Mouse (Mus musculus): ENCODE measurements around the gene Kcnf1. TPM values are rescaled to one million over a fixed set of nuclear protein-coding genes. Genes with fewer than 3 reads are reported as not detected.

Gene Kcnf1
- 0.98 TPM for polyA plus RNA-seq (2017; shearing (Covaris generic))

GRCm38 (mm10) chr12:17176757-17177092 is at the start of gene Kcnf1:
Kcnf1 (minus strand) TSS chr12:17176888.

Other genes starting within 250 kb of the Kcnf1 start
- gene Pqlc3, start 176.5 kb downstream of the Kcnf1 start, polyA plus RNA-seq (2017; shearing (Covaris generic)), result 52.5 TPM
- 1.1 TPM for gene 2410004P03Rik, start 165.2 kb downstream of the Kcnf1 start, polyA plus RNA-seq (2017; shearing (Covaris generic))
- 162 TPM for gene Pdia6, start 89.7 kb upstream of the Kcnf1 start, polyA plus RNA-seq (2017; shearing (Covaris generic))
- 0.14 TPM for gene Atp6v1c2, start 152.5 kb upstream of the Kcnf1 start, polyA plus RNA-seq (2017; shearing (Covaris generic))
- 25.3 TPM for gene Nol10, start 171.6 kb upstream of the Kcnf1 start, polyA plus RNA-seq (2017; shearing (Covaris generic))